Mouse (Mus musculus) right cerebral cortex, postnatal 14 days (tissue): ENCODE data around the gene Plb1.

Experiments
- DNase-seq: peaks from one replicate; pipeline ENCODE4 v3.0.0; 2022

The Plb1 gene

GRCm38 (mm10) chr5:32232474-32232873 is at the start of gene Plb1:
TSS of gene Plb1 (plus strand) at chr5:32232708.
- no peak for DNase-seq

GRCm38 (mm10) chr5:32182885-32183629 is 49.5 kb upstream of the Plb1 start:
- DNase-seq, result no peak

DNA sequence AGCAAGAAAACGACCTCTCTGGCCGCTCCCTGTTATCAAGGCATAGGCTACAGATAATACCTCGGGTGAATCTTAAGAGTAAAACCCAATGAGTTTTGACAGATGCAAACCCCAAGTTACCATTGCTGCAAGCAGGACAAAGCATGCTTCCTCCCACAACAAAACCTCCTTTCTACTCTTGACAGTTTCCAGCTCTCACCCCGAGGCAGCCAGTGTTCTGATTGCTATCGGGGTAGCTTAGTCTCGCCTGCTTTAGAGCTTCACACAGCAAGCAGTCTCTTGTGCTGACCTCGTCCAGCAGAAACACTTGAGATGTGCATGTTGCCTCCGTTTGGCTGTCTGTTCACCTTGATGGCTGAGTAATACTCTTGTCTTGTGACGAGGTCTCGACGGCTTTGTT is 44.8 kb upstream of the Plb1 start:
- DNase-seq, result no peak

DNA sequence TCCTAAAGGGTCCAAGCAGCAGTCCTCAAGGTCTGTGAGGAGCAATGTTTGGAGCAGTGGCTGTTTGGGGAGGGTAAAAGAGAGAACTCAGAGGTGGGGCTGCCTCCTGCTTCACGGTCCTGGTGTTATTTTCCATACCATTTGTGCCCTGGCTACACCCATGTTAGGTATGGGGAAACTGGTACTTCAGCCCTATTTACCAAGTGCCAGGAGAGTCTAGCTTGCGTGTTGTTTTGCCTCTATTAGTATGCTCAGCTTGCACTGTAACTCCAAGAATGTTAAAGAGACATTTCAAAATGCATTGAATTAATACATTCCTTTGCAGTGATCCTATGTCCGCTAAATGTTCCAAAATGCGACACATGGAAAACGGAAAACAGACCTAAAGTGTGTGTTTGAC is 41.2 kb upstream of the Plb1 start:
- DNase-seq, result no peak

DNA sequence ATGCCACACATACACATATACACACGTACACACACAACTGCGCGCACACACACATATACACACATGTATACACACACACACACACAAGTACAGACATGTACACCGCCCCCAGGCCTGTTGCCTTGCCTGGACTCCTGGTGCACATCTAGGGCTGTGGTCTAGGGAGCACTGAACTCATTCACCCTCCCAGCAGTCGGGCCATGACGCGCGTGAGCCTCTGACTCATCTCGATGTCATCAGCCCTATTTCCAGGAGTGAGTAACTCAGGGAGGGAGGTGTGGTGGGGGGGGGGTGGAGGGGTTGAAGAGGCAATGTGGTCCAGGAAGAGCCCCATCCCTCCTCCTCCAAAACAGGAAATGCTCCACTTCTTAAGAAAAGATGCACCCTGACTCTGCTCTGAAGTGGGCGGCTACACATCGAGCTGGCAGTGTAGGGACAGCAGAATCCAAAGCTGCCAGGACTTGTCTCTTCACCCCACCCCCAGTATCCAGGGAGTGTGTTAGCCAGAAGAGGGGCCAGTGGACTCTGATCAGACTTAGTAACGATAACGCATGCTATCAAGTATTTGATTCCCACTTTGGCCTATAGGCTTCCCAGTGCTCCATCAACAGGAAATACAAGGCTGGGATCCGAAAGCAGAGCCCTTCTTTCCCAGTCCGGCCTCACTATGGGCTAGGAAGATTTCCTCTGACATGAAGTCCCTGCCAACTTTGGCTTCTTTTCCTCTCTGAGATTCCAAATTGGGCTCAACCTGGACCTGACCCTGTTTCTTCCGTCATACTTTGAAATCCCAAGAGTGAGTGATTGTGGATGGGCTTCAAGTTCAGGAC is 40.3 kb upstream of the Plb1 start:
- DNase-seq, result no peak

- DNase-seq, result no peak
These were observed 38.3 kb upstream of the Plb1 start for GRCm38 (mm10) chr5:32194236-32194635.

DNA sequence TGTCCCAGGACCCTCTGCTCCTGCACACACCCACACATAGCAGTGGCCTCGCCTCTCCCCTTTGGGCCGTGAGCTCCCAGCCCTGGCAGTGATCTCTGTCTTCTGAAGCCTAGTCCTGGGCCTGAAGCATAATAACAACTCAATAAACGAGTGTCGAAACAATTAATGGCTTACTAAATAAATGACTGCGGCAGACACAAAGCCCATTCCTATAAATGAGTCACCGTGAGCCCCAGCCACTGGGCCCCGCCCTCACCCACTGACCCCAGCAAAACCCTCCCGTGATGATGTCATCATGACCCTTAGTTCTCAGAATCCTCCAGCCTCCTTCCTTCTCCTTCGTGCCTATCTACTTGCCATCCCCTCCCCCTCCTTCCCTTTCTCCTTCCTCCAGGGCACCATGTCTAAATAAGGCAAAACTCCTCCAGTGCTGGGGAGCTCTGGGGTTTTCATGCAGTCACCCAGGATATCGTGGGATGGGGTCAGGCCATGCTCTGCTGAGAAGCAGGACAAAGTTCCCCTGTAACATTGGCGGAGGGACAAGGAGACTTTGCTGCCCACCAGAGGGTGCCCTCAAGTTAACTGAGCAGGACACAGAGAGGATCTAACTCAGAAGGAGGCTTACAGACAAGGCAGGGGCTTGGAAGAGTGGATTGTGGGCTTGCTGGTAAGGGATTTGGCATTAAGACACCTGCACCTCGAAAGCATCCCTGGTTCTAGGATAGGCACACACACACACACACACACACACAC is 36.5 kb upstream of the Plb1 start:
- DNase-seq, result no peak

DNA sequence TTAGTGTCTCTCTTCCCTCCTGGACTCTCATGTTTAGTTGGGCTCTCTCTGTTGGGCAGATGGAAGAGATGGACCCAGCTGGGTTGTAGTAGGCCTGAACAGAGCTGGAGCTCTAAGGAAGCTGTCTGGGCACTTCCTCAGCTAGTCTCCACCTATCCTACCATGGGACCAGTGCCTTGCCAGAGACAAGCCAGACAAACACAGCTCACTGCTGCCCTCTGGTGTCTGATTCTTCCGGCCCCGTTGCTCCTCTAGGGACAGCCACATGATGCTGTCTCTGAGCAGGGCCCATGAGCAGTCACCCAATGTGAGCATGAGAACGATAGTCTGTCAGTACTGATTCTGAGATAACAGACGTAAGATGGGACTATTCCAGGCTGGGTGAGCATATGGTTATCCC is 34.8 kb upstream of the Plb1 start:
- DNase-seq, result peak; percentile 89

DNA sequence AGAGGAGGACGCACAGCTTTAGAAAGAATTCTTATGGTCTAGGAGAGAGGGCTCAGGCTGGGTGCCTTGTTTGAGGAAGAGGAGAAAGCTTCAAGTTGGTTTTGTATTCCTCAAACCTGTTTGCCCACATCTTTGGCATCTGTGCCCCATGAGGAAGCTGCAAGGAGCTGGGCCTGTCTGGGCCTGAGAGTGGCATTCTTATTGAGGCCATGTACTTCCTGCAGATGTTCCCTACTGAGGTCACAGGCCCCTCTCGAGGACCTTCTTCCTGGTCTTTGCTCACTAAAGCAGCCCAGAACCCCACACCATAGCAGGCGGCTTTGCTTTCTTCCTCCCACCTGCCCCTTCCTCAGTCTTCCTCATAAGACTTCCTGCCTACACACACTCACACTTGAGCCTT is 33.4 kb upstream of the Plb1 start:
- no peak for DNase-seq

GRCm38 (mm10) chr5:32199594-32199993 is 32.9 kb upstream of the Plb1 start:
- DNase-seq, result no peak

DNA sequence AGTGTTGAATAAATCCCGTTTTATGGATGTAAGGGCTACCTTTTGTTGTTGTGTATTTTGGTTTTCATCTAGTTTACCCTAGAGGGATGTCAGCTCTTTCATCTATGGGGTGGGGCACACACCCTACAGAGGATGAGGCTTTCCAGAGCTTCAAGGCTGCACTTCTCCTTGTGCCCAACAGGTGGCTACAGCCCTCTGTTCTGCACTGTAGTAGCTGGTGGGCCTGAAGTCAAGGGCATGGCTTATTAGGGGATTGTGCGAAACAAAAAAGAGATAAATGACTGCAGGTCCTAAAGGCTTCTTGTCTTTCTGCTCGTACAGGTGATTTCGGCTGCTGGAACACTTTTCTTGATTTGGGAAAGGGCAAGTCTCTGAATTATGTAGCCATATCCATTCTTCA is 27.9 kb upstream of the Plb1 start:
- DNase-seq, result no peak

GRCm38 (mm10) chr5:32206726-32207125 is 25.8 kb upstream of the Plb1 start:
- no peak for DNase-seq

GRCm38 (mm10) chr5:32208460-32208859 is 24.0 kb upstream of the Plb1 start:
- no peak for DNase-seq

- no peak for DNase-seq
These were observed 21.5 kb upstream of the Plb1 start for GRCm38 (mm10) chr5:32211011-32211410.

GRCm38 (mm10) chr5:32213746-32214145 is 18.8 kb upstream of the Plb1 start:
- no peak for DNase-seq

DNA sequence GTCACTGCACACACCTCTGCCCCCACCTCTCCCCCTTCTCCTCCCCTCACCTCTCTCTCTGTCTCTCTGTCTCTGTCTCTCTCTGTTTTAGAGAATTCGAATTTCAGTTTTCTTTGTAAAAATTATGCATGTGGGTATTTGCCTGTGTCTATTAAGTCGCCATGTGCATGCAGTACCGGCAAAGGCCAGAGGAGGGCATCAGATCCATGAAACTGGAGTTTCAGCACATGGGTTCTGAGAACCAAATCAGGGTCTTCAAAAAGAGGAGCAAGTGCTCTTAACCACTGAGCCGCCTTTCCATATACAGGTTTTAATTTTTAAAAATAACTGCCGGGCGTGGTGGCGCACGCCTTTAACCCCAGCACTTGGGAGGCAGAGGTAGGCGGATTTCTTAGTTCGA is 17.0 kb upstream of the Plb1 start:
- no peak for DNase-seq

DNA sequence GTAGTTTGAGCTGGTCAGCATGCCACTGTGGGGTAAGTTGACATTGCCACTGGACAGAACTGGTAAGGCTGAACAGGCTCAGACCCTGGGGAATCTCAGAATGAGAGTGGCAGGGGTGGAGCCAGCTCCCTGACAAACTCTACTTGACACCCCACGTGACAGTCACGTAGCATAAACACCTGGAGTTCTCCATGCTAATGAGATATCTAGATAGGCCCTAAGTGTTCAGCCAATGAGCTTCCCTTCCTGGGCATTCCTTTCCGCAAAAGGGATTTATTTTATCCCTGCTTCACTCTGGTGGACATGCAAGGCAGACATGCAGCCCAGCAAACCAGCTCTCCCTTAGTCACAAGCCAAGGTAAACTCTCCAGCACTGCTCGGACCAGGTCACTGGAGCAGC is 16.0 kb upstream of the Plb1 start:
- DNase-seq, result no peak

GRCm38 (mm10) chr5:32217477-32217876 is 15.0 kb upstream of the Plb1 start:
- DNase-seq, result no peak

DNA sequence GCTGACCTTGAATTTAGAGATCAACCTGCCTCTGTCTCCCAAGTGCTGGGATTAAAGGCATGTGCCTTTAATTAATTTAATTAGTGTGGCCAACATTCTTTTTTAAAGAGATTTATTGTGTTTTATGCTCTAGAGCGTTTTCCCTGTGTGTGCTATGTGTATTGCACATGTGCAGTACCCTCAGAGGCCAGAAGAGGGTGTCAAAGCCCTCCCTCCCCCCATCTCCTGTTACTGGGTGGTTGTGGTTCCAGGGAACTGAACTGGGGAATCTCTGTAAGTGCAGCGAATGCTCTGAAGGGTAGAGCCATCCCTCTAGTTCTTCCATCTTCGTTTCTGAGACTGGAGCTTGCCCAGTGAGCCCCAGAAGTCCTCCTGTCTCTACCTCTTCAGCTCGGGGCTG is 2.1 kb upstream of the Plb1 start:
- peak; percentile 31 for DNase-seq

DNA sequence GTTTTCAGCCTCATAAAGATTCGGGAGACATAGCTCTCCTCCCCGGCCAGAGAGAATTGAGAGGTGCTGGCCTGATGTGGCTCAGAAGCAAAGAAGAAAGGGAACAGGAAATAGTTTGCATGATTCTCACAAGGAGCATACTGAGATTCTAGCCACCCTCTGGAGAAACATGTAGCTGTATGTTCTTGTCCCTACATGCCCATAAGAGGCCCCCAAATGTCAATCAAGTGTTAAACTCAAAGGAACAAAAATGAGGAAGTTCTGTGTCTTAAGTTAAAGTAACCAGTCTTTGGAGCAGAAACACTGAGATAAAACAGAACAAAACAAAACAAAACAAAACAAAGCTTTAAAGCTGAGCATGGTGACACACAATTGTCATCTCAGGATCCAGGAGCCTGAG is 6.8 kb downstream of the Plb1 start:
- no peak for DNase-seq

DNA sequence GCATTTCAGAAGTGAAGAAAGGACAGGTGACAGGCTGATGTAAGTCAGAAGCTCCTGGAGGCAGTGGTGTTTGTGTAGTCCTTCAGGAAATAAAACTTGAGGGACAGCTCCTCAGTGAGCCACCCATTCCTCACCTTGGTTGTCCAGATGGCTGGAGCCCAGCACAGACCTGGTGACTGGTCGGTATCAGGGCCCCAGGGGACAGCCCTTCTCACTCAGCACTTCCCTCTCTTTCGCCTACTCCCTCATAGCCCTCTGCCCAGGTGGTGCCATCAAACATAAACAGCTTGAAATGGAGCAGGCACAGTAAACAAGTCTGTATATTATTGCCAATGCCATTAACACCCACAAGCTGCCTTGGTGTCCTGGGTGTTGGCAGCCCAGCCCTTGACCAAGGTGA is 8.2 kb downstream of the Plb1 start:
- DNase-seq, result no peak

DNA sequence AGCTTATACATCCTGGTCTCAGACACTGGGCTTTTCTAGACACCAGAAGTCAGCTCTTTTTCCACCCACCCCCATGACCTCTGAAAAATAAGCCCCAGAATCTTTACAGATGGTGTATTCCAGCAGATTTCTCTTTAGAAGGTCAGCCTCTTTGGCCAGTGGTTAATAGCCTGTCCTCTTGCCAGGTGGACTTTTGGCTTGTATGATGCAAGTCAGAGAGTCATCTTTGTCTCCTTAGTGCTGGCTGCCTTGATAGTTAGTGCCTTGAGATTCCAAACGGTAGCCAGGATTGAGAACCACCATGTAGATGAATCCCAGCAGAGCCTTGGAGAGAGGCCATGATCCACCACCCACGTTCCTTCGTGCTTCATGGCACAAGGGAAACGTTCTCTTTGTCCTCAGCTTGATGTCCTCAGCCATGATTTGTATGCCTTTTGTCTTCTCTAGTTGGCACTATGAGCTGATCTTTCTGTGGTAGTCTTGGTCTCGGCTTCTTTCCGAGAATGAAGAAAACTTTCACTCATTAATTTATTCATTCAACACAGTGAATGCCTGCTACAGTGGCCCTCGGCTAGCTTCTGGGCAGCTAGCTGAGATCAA is 10.9 kb downstream of the Plb1 start:
- no peak for DNase-seq

DNA sequence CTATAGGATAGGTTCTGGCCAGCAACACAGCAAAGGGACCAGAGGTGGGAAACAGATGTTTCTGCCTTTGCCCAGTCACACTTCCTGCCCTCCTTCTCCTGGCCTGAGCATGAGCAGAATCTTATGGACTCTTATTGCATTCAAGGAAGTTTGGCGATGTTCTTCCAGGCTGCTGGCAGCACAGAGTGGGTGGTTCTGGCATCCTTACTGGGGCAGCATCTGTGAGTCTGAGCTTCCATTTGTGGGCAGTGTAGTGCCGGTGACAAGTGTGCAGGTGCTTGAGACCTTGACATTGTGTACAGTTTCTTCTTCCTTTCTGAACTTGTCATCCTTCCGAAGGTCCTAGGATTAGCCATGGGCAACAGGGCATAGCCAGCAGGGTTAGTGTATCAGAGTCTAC is 12.9 kb downstream of the Plb1 start:
- DNase-seq, result peak; percentile 12
